Comparison of ENCODE assay signal across 16 mouse cellular contexts in genomic region chr15:97412861-97413260, GRCm38 (mm10).
"Had no signal": no experiment of that assay in that cellular context is flagged by ENCODE, and none has a peak within 500 bp of the region (broad histone marks: within the 10 kb centered on the region; RNA-seq: fewer than 3 reads in every experiment).

No protein-coding gene starts in this region.

- DNase-seq: retina, postnatal 1 day; right cerebral cortex, adult 18-20 months; right cerebral cortex, postnatal 14 days; right cerebral cortex, postnatal 25 days; right cerebral cortex, postnatal 4 days; spleen, adult 18-20 months; thymus, adult 18-20 months; thymus, adult 2 months; thymus, postnatal 14 days; thymus, postnatal 25 days; thymus, postnatal 36 days; thymus, postnatal 4 days had no signal

- H3K4me2 ChIP-seq: neural tube, embryonic 13.5 days; neural tube, embryonic 15.5 days; stomach, embryonic 15.5 days had no signal

- H3K9me3 ChIP-seq: stomach, embryonic 15.5 days had no signal

- H3K9ac ChIP-seq: neural tube, embryonic 13.5 days; neural tube, embryonic 15.5 days; stomach, embryonic 15.5 days had no signal

- H3K4me1 ChIP-seq: neural tube, embryonic 13.5 days had no signal

- H3K4me3 ChIP-seq: neural tube, embryonic 13.5 days; neural tube, embryonic 15.5 days; stomach, embryonic 15.5 days had no signal

- H3K27ac ChIP-seq: neural tube, embryonic 13.5 days; neural tube, embryonic 15.5 days; stomach, embryonic 15.5 days; stomach, postnatal 0 days had no signal

- H3K27me3 ChIP-seq: neural tube, embryonic 13.5 days; neural tube, embryonic 15.5 days; stomach, embryonic 15.5 days had no signal

- H3K36me3 ChIP-seq: neural tube, embryonic 13.5 days; neural tube, embryonic 15.5 days; stomach, embryonic 15.5 days had no signal
